Mouse (Mus musculus): ENCODE data around the gene Mt3.
A peak's percentile ranks its signal among the peaks of the same experiment; 100 is the strongest.
"Not testable (repeated sequence)": the region's sequence is repeated elsewhere in the genome, so short reads cannot be mapped to it uniquely, and the experiment has no call there.

Mt3 gene

GRCm38 (mm10) chr8:94152513-94153300, at the start of gene Mt3:
Mt3 (plus strand) TSS chr8:94152607.
- DNase-seq = peak; percentile 35

GRCm38 (mm10) chr8:94104146-94104545, 48.3 kb upstream of the Mt3 start:
- peak; percentile 28 for DNase-seq

- DNase-seq = peak; percentile 25
Measured at GRCm38 (mm10) chr8:94107871-94108270, 44.5 kb upstream of the Mt3 start.

- no peak for DNase-seq
Measured at GRCm38 (mm10) chr8:94109396-94109795, 43.0 kb upstream of the Mt3 start.

DNA sequence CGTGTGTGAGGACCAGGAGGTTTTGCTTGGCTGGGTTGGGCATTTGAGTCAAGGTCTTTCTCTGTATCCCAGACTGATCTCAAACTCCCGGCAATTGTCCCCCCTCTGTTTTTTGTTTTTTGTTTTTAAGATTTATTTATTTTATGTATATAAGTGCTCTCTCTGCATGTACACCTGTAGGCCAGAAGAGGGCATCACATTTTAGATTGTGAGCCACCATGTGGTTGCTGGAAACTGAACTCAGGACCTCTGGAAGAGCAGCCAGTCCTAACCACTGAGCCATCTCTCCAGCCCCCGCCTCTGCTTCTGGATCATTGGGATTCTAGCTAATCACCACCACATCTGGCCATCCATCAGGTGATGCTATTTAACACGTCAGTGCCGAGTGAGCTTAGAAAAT, 42.6 kb upstream of the Mt3 start:
- DNase-seq = no peak

DNA sequence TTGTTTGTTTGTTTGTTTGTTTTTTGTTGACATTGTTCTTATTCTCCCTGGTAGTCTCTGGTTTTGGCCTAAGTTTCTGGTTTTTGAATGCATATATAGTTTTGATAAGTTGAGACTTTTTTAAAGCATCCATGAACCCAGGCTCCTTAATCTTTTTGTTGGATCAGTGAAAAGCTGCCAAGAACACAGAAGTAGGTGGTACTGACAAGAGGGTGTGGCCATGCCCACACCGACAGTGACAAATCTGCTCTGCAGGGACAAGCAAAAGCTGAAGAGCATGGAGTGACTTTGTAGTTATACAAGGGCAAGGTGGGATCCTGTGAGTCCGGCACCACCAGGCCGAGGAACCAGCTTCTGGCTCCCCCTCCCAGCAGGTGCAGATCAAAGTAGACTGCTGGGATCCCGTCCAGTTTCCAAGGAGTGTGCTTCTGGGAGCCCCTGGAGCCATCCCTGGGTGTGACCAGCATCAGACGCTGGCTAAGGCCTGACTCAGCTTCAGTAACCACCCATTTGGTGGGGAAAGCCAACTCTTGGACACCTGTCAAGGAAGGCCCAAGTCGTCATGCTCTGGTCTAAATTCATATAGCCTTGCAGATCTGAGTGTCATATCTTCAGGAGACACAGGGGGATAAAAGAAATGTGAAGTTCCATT, 41.8 kb upstream of the Mt3 start:
- DNase-seq = no peak

DNA sequence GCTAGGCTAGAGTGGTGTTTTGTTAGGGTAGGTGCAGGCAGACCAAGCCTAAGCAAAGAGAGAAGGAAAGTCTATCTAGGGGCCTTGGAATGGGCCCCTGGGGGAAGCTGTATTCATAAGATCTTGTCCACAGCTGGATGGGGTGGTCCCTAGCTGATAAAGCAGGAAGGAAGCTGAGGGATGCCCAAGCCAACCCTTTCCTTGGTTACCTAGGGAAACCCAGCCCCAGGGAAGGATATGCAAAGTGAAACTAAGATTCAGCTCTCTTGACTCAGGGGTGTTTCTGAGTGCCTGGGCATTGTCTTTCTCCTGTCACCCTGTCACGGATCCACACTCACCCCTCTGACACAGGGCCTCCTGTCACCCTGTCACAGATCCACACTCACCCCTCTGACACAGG, 39.0 kb upstream of the Mt3 start:
- DNase-seq = no peak

DNA sequence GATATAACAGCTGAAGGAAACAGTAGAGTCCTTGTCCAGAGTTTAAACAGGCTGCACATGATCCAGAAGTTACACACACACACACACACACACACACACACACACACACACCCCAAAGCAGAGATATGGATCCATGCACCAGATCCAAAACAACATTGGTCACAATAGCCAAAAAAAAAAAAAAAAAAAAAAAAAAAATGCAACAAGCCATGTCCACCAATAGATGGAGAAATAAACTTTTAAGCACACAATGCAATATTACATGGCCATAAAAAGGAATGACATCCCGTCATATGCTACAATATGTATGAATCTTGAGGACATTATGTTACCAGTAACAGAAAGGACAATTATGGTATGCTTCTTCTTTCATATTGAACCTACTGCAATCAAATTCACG, 38.4 kb upstream of the Mt3 start:
- no peak for DNase-seq

- DNase-seq = no peak
Measured at GRCm38 (mm10) chr8:94118776-94119430, 33.5 kb upstream of the Mt3 start.

GRCm38 (mm10) chr8:94121625-94122024, 30.8 kb upstream of the Mt3 start:
- DNase-seq = no peak

DNA sequence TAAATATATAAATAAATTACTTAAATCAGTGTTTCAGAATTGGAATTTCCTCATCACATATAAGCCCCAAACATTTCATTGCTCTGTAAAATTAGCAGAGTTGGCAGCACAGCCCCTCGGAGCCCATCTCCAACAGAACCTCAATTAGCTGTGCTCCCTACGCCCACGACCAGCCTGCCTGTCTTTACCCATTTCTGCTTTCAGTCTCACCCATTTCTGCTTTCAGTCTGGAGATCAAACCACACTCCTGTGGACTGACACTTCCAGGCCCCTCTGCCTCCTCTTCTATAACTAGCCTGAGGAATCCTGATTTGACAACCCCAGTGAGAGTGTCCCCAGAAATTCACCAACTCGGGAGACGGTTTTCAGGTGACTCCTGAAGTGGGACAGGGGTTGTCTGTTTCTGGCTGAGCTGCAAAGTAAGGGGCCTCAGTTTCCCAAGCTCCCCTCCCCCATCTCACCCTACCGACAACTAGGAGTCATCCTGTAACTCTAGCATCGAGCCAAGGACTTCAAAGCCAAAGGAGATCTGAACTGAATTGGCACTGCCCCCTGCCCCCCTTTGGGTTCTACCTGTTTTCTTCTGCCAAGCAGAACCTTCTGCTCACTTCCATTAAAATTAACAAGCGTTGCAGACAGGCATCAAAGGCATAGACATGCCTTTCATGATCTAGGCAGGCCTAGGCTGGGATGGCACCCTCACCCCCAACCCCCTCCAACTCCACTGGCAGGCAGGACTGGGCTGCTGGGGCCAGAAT, 29.5 kb upstream of the Mt3 start:
- DNase-seq = no peak

GRCm38 (mm10) chr8:94127711-94128110, 24.7 kb upstream of the Mt3 start:
- DNase-seq = no peak

- no peak for DNase-seq
Measured at GRCm38 (mm10) chr8:94129133-94129789, 23.1 kb upstream of the Mt3 start.

DNA sequence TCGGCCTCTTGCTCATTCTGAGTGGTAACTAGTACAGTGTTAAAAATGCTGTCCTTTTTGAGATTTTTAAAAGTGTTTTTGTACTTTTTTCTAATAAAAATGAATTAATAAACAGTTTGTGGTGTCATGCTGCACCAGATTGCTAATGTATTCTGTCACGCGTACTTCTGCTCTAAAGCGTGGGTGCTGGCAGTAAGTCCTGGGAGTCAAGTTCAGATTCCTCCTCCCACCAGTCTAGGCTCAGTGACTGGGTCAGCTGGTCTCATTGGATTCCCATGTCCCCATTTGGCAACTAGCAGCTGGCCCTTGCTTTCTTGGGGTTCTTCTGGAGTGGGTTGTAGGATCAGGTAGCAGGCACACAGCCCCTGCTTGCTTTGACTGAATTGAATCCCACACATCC, 22.3 kb upstream of the Mt3 start:
- no peak for DNase-seq

DNA sequence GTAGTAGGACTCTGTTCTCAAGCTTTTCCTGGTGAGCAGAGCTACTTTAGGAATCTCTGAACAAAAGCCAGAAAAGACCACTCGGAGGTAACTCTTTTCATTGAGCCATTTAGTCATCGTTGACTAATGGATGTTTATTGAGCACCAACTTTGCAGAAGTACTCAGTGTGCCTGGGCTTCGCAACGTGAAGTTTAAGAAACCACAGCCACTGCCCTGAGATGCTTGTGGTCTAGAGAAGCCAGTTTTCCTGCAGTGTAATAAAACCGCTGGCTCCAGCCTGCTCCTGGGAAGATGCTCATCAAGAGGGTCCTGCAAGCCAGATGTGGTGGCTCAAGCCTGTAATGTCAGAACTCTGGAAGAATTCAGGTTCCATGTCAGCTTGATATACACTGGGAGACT, 20.3 kb upstream of the Mt3 start:
- DNase-seq = no peak

DNA sequence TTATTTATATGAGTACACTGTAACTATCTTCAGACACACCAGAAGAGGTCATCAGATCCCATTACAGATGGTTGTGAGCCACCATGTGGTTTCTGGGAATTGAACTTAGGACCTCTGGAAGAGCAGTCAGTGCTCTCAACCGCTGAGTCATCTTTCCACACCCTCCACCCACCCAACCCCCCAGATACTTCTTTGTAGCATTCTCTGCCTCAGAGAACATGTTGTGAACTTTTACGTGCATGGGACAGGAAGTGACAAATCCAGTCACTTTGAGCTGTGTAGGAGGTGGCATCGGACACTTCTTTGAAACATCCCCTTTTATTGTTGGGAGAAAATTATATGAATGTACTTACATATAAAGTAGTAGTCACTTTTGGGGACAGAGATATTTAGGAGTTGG, 17.8 kb upstream of the Mt3 start:
- DNase-seq = not testable (repeated sequence)

DNA sequence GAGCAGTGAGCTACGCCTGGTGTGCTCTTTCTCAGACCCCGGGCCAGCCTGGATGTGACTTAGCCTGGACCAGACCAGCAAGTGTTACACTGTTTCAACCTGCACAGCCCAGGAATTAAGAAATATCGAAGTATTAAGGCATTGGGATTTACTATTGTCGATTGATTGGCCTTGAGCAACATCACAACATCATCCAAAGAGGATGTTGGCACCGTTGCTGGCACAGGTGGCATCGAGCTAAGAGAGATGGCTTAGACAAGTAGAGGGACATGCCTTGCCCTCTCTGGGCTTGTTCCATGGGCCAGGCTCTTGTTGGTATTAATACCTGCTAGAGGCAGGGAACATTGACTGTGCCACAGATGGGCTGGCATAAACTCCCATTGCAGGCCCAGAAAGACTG, 16.9 kb upstream of the Mt3 start:
- no peak for DNase-seq

GRCm38 (mm10) chr8:94136192-94136591, 16.2 kb upstream of the Mt3 start:
- DNase-seq = no peak

DNA sequence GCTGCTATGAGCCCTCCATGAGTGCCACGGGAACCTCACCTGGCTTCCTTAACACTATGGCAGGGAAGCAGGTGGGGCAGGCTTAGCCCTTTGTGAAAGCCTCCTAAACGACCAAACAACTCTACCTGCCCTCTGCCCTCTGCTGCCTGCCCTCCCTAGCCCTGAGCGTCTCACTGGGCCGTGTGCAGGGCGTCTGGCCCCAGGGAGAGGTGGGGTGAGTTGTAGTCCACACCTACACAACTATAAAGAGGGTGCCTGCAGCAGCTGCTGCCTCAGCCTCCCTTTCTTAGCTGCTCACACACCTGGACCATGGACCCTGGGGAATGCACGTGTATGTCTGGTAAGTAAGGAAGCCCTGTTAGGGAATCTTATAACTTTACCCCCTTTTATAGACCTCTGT, 15.5 kb upstream of the Mt3 start, which contains the start of gene Mt4:
Mt4 (plus strand) TSS at position 265 of the 400 bp plus-strand sequence.
- no peak for DNase-seq

GRCm38 (mm10) chr8:94140266-94140795, 12.1 kb upstream of the Mt3 start:
- DNase-seq = no peak

DNA sequence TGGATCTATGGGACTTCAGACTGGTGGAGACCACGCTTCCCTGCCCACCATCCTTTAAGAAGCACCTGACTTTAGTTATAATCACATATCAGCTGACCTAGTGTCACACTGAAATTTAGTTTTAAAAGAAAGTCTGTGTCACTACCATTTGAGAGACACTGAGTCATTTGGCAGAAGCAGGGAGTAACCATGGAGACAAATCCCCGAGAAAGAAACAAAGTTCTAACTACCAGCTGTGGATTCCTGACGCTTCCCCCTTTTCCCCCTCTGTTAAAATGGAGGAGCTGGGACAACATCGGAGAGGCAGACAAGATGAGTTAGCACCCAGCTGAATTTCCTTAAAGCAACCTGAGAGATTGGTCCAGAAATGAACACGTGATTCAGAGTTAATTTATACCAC, 4.2 kb upstream of the Mt3 start:
- DNase-seq = no peak

- DNase-seq = no peak
Measured at GRCm38 (mm10) chr8:94150925-94151324, 1.5 kb upstream of the Mt3 start.

All from lung, postnatal 14 days (tissue).